ENCODE assay signal across 16 mouse cellular contexts in genomic region chr15:86496209-86496608, GRCm38 (mm10).
"Had no signal": no experiment of that assay in that cellular context is flagged by ENCODE, and none has a peak within 500 bp of the region (broad histone marks: within the 10 kb centered on the region; RNA-seq: fewer than 3 reads in every experiment).

No protein-coding gene starts in this region.

- H3K9ac ChIP-seq: limb, embryonic 13.5 days; liver, embryonic 12.5 days; liver, embryonic 15.5 days; lung, embryonic 15.5 days; neural tube, embryonic 13.5 days had no signal

- H3K4me2 ChIP-seq: limb, embryonic 13.5 days; liver, embryonic 12.5 days; liver, embryonic 15.5 days; lung, embryonic 15.5 days; neural tube, embryonic 13.5 days had no signal

- H3K27ac ChIP-seq: limb, embryonic 13.5 days; liver, embryonic 12.5 days; liver, embryonic 15.5 days; lung, embryonic 15.5 days; neural tube, embryonic 13.5 days had no signal

- H3K27me3 ChIP-seq: limb, embryonic 13.5 days; liver, embryonic 12.5 days; liver, embryonic 15.5 days; lung, embryonic 15.5 days; neural tube, embryonic 13.5 days had no signal

- H3K36me3 ChIP-seq: limb, embryonic 13.5 days; liver, embryonic 12.5 days; liver, embryonic 15.5 days; lung, embryonic 15.5 days; neural tube, embryonic 13.5 days had no signal

- ATAC-seq: liver, embryonic 12.5 days; midbrain, embryonic 16.5 days had no signal

- H3K4me3 ChIP-seq: limb, embryonic 13.5 days; liver, embryonic 12.5 days; liver, embryonic 15.5 days; lung, embryonic 15.5 days; myocyte; neural tube, embryonic 13.5 days had no signal

- H3K4me1 ChIP-seq: liver, embryonic 12.5 days; liver, embryonic 15.5 days had no signal

- H3K9me3 ChIP-seq: limb, embryonic 13.5 days; liver, embryonic 12.5 days; liver, embryonic 15.5 days; lung, embryonic 15.5 days; neural tube, embryonic 13.5 days had no signal

- DNase-seq: kidney, adult 9 months; kidney, postnatal 14 days; kidney, postnatal 4 days; liver; lung, adult 18-20 months; lung, postnatal 10 days; lung, postnatal 4 days; thymus, adult 18-20 months; thymus, postnatal 36 days had no signal
